Mouse (Mus musculus) thymus, adult 2 months (tissue): Measurements from ENCODE around the gene Gm28035.

Source experiments
- CTCF ChIP-seq: fragments of 200-500 bp; IDR thresholded peaks from 2 replicates; pipeline ENCODE4 v1.5.1; 2012; ENCODE audit warnings: mild to moderate bottlenecking, control low read depth, low read length, moderate library complexity, borderline replicate concordance; ENCODE audit not compliant: control insufficient read depth, poor library complexity, insufficient read depth; ENCODE audit errors: extremely low read depth
- POLR2A ChIP-seq: fragments of 200-500 bp; IDR thresholded peaks from 2 replicates; pipeline ENCODE4 v1.6.1; 2012; ENCODE audit warnings: mild to moderate bottlenecking, low read length, control low read depth, moderate library complexity; ENCODE audit not compliant: control insufficient read depth, poor library complexity, insufficient read depth; ENCODE audit errors: extremely low read depth

- TF ChIP-seq CTCF (no peak), POLR2A (no peak)
Observed at GRCm38 (mm10) chr2:30199984-30200383, 40.4 kb upstream of the Gm28035 start.
